Mouse (Mus musculus) neural tube, embryonic 15.5 days (tissue): ENCODE measurements around the gene Gm5431. TPM values are rescaled to one million over a fixed set of nuclear protein-coding genes. Genes with fewer than 3 reads are reported as not detected.
"Not testable (repeated sequence)": the region's sequence is repeated elsewhere in the genome, so short reads cannot be mapped to it uniquely, and the experiment has no call there.

Experiments used
- ATAC-seq: fragments of 200-750 bp; cut with Nextera tagmentation; 2 replicates; pipeline ENCODE4 v1.8.0; 2017; ENCODE audit warnings: mild to moderate bottlenecking, moderate TSS enrichment, moderate library complexity; ENCODE audit not compliant: low FRiP score
- H3K27ac ChIP-seq: fragments of 300-500 bp; sonication (generic); replicated peaks from 2 replicates; pipeline ENCODE4 v1.5.1; 2015; ENCODE audit warnings: mild to moderate bottlenecking, inconsistent platforms
- H3K27me3 ChIP-seq: fragments of 300-500 bp; sonication (generic); replicated peaks from 2 replicates; pipeline ENCODE4 v1.6.1; 2015; ENCODE audit warnings: inconsistent platforms
- H3K36me3 ChIP-seq: fragments of 300-500 bp; sonication (generic); 2 replicates; pipeline ENCODE4 v1.6.1; 2015; ENCODE audit warnings: inconsistent platforms
- H3K4me1 ChIP-seq: fragments of 300-500 bp; sonication (generic); 2 replicates; pipeline ENCODE4 v1.6.1; 2015; ENCODE audit warnings: inconsistent platforms
- H3K4me2 ChIP-seq: fragments of 300-500 bp; sonication (generic); 2 replicates; pipeline ENCODE4 v1.6.1; 2015; ENCODE audit warnings: inconsistent platforms, mild to moderate bottlenecking, moderate library complexity
- H3K4me3 ChIP-seq: fragments of 300-500 bp; sonication (generic); replicated peaks from 2 replicates; pipeline ENCODE4 v1.5.1; 2015; ENCODE audit warnings: mild to moderate bottlenecking, inconsistent platforms
- H3K9ac ChIP-seq: fragments of 300-500 bp; sonication (generic); replicated peaks from 2 replicates; pipeline ENCODE4 v1.6.1; 2015; ENCODE audit warnings: mild to moderate bottlenecking, inconsistent platforms
- H3K9me3 ChIP-seq: fragments of 300-500 bp; sonication (generic); replicated peaks from 2 replicates; pipeline ENCODE4 v1.6.1; 2016; ENCODE audit warnings: inconsistent platforms
- WGBS: fragments of 180-500 bp; shearing (Covaris S2); methylation state at CpG from one replicate; pipeline ENCODE4 v1.1.7; 2015; ENCODE audit warnings: mixed read lengths; 5-methylcytosine and 5-hydroxymethylcytosine counted together
- polyA plus RNA-seq: library from polyadenylated mRNA; unstranded; fragments of >200 nt; fragmentation: Nextera tagmentation; extraction: Ambion mirVana; gene quantifications from 2 replicates; pipeline ENCODE4 v1.2.1, GENCODE M21; 2015

Gene Gm5431
- polyA plus RNA-seq = 0.18 and 0.24 TPM in 2 replicates

- no peak within 1 kb of the TSS for H3K4me2 ChIP-seq
- no peaks in the 10 kb centered on the region for H3K27me3 ChIP-seq
- no peak within 1 kb of the TSS for H3K27ac ChIP-seq
- H3K36me3 ChIP-seq = no peaks in the 10 kb centered on the region
- H3K4me1 ChIP-seq = no peaks in the 10 kb centered on the region
- WGBS = 79% methylated on average over 2 of the region's 2 CpGs
- ATAC-seq = no peak
- no peaks in the 10 kb centered on the region for H3K9me3 ChIP-seq
- no peak within 1 kb of the TSS for H3K4me3 ChIP-seq
- H3K9ac ChIP-seq = no peak within 1 kb of the TSS
Observed at GRCm38 (mm10) chr11:48902021-48902420, at the start of gene Gm5431. Gene Gm5431, minus strand, starts transcription at chr11:48902214.

- H3K4me2 ChIP-seq, H3K27me3 ChIP-seq, ATAC-seq, H3K27ac ChIP-seq, H3K9me3 ChIP-seq, H3K9ac ChIP-seq, H3K36me3 ChIP-seq, H3K4me1 ChIP-seq, H3K4me3 ChIP-seq: not testable (repeated sequence)
- WGBS = 95% methylated on average over 6 of the region's 6 CpGs
Observed at GRCm38 (mm10) chr11:48946090-48946489, 44.1 kb upstream of the Gm5431 start, which contains the start of gene Psme2b. Gene Psme2b, minus strand, starts transcription at chr11:48946190.

GRCm38 (mm10) chr11:48939286-48939685 lies 37.3 kb upstream of the Gm5431 start:
- H3K9me3 ChIP-seq, ATAC-seq, H3K4me3 ChIP-seq, H3K4me1 ChIP-seq, H3K36me3 ChIP-seq, H3K27me3 ChIP-seq, H3K9ac ChIP-seq, H3K27ac ChIP-seq, H3K4me2 ChIP-seq: not testable (repeated sequence)

GRCm38 (mm10) chr11:48935291-48935690 lies 33.3 kb upstream of the Gm5431 start:
- H3K4me1 ChIP-seq, H3K36me3 ChIP-seq, H3K4me3 ChIP-seq, ATAC-seq, H3K4me2 ChIP-seq, H3K9ac ChIP-seq, H3K9me3 ChIP-seq, H3K27ac ChIP-seq, H3K27me3 ChIP-seq: not testable (repeated sequence)
- no CpG with 5 or more reads among the region's 3 CpGs for WGBS

- H3K4me2 ChIP-seq, H3K9ac ChIP-seq, H3K36me3 ChIP-seq, H3K27ac ChIP-seq, ATAC-seq, H3K9me3 ChIP-seq, H3K27me3 ChIP-seq, H3K4me3 ChIP-seq, H3K4me1 ChIP-seq: not testable (repeated sequence)
- 62% methylated on average over 1 of the region's 1 CpGs for WGBS
Observed at GRCm38 (mm10) chr11:48933923-48934322, 31.9 kb upstream of the Gm5431 start.

- H3K9ac ChIP-seq = not testable (repeated sequence)
- 90% methylated on average over 1 of the region's 1 CpGs for WGBS
Observed at GRCm38 (mm10) chr11:48933422-48933821, 31.4 kb upstream of the Gm5431 start.

GRCm38 (mm10) chr11:48928068-48928467 lies 26.1 kb upstream of the Gm5431 start:
- not testable (repeated sequence) for H3K27me3 ChIP-seq, H3K9me3 ChIP-seq, H3K36me3 ChIP-seq, H3K9ac ChIP-seq, H3K4me2 ChIP-seq, H3K4me3 ChIP-seq, H3K4me1 ChIP-seq, ATAC-seq, H3K27ac ChIP-seq
- WGBS = 89% methylated on average over 1 of the region's 1 CpGs

More at GRCm38 (mm10) chr11:48933422-48933821, 31.4 kb upstream of the Gm5431 start:
- not testable (repeated sequence) for H3K9me3 ChIP-seq, H3K27ac ChIP-seq, ATAC-seq, H3K36me3 ChIP-seq, H3K27me3 ChIP-seq, H3K4me2 ChIP-seq, H3K4me1 ChIP-seq, H3K4me3 ChIP-seq

GRCm38 (mm10) chr11:48926437-48926836 lies 24.4 kb upstream of the Gm5431 start:
- not testable (repeated sequence) for H3K4me2 ChIP-seq, H3K4me1 ChIP-seq, ATAC-seq, H3K27me3 ChIP-seq, H3K9me3 ChIP-seq, H3K9ac ChIP-seq, H3K27ac ChIP-seq, H3K4me3 ChIP-seq, H3K36me3 ChIP-seq

- not testable (repeated sequence) for H3K27me3 ChIP-seq, H3K4me1 ChIP-seq, ATAC-seq, H3K4me2 ChIP-seq, H3K4me3 ChIP-seq, H3K36me3 ChIP-seq, H3K9ac ChIP-seq, H3K9me3 ChIP-seq, H3K27ac ChIP-seq
- WGBS = 80% methylated on average over 5 of the region's 5 CpGs
Observed at GRCm38 (mm10) chr11:48923818-48924217, 21.8 kb upstream of the Gm5431 start.

- Histone ChIP-seq H3K4me2 (no peak overlapping the region), H3K36me3 (no peaks in the 10 kb centered on the region), H3K27me3 (no peaks in the 10 kb centered on the region), H3K9ac (no peak overlapping the region), H3K9me3 (no peaks in the 10 kb centered on the region), H3K4me1 (no peaks in the 10 kb centered on the region), H3K4me3 (no peak overlapping the region), H3K27ac (no peak overlapping the region)
- 92% methylated on average over 3 of the region's 3 CpGs for WGBS
- ATAC-seq = no peak
Observed at GRCm38 (mm10) chr11:48918380-48918779, 16.4 kb upstream of the Gm5431 start.

- Histone ChIP-seq H3K4me2 (no peak overlapping the region), H3K27ac (no peak overlapping the region), H3K9ac (no peak overlapping the region), H3K27me3 (no peaks in the 10 kb centered on the region), H3K36me3 (no peaks in the 10 kb centered on the region), H3K4me1 (no peaks in the 10 kb centered on the region), H3K4me3 (no peak overlapping the region), H3K9me3 (no peaks in the 10 kb centered on the region)
- no peak for ATAC-seq
- WGBS = 100% methylated on average over 1 of the region's 1 CpGs
Observed at GRCm38 (mm10) chr11:48913611-48914010, 11.6 kb upstream of the Gm5431 start.

- Histone ChIP-seq H3K9me3 (no peaks in the 10 kb centered on the region), H3K4me3 (no peak overlapping the region), H3K27ac (no peak overlapping the region), H3K4me1 (no peaks in the 10 kb centered on the region), H3K4me2 (no peak overlapping the region), H3K36me3 (no peaks in the 10 kb centered on the region), H3K9ac (no peak overlapping the region), H3K27me3 (no peaks in the 10 kb centered on the region)
- no peak for ATAC-seq
- WGBS = 68% methylated on average over 1 of the region's 1 CpGs
Observed at GRCm38 (mm10) chr11:48908459-48908858, 6.4 kb upstream of the Gm5431 start.

GRCm38 (mm10) chr11:48901567-48901930 lies 465 bp downstream of the Gm5431 start:
- H3K4me2 ChIP-seq, H3K27ac ChIP-seq, H3K27me3 ChIP-seq, H3K36me3 ChIP-seq, H3K9ac ChIP-seq, H3K4me1 ChIP-seq, ATAC-seq, H3K4me3 ChIP-seq, H3K9me3 ChIP-seq: not testable (repeated sequence)
- WGBS = 96% methylated on average over 1 of the region's 1 CpGs
